Mouse (Mus musculus) kidney, postnatal 10 days (tissue): ENCODE results near the gene Cgref1.

Experiments
- DNase-seq: peaks from one replicate; pipeline ENCODE4 v3.0.0; 2021; ENCODE audit warnings: mixed read lengths

Gene Cgref1

GRCm38 (mm10) chr5:30944956-30945781, at the start of gene Cgref1:
Gene Cgref1, minus strand, starts transcription at chr5:30945591.
- DNase-seq = peak; percentile 83

GRCm38 (mm10) chr5:30994074-30994473, 48.7 kb upstream of the Cgref1 start:
- DNase-seq = no peak

GRCm38 (mm10) chr5:30992980-30993676, 47.7 kb upstream of the Cgref1 start:
- DNase-seq = no peak

- peak; percentile 25 for DNase-seq
These were observed 37.0 kb upstream of the Cgref1 start for GRCm38 (mm10) chr5:30982357-30982756.

GRCm38 (mm10) chr5:30974870-30975656, 29.7 kb upstream of the Cgref1 start:
- DNase-seq = peak; percentile 80

- DNase-seq = no peak
These were observed 24.0 kb upstream of the Cgref1 start for GRCm38 (mm10) chr5:30969440-30969839.

- peak; percentile 73 for DNase-seq
These were observed 23.0 kb upstream of the Cgref1 start, which contains the start of gene Tcf23 for GRCm38 (mm10) chr5:30968416-30968815. Gene Tcf23, plus strand, starts transcription at chr5:30968662.

- DNase-seq = no peak
These were observed 20.8 kb upstream of the Cgref1 start for GRCm38 (mm10) chr5:30966189-30966588.

- no peak for DNase-seq
These were observed 18.5 kb upstream of the Cgref1 start for GRCm38 (mm10) chr5:30963916-30964315.

- DNase-seq = no peak
These were observed 16.4 kb upstream of the Cgref1 start for GRCm38 (mm10) chr5:30961545-30962505.

GRCm38 (mm10) chr5:30960814-30961213, 15.4 kb upstream of the Cgref1 start:
- no peak for DNase-seq

- peak; percentile 99 for DNase-seq
These were observed 14.6 kb upstream of the Cgref1 start, which contains the start of gene Preb for GRCm38 (mm10) chr5:30959966-30960501. Gene Preb, minus strand, starts transcription at chr5:30960361.

- DNase-seq = peak; percentile 67
These were observed 13.9 kb upstream of the Cgref1 start for GRCm38 (mm10) chr5:30959198-30959854.

- no peak for DNase-seq
These were observed 12.5 kb upstream of the Cgref1 start for GRCm38 (mm10) chr5:30957891-30958290.

- no peak for DNase-seq
These were observed 10.4 kb upstream of the Cgref1 start for GRCm38 (mm10) chr5:30955751-30956150.

- DNase-seq = no peak
These were observed 9.2 kb upstream of the Cgref1 start for GRCm38 (mm10) chr5:30954556-30954955.

- DNase-seq = no peak
These were observed 8.7 kb upstream of the Cgref1 start for GRCm38 (mm10) chr5:30954065-30954464.

- no peak for DNase-seq
These were observed 7.2 kb upstream of the Cgref1 start for GRCm38 (mm10) chr5:30952551-30952950.

GRCm38 (mm10) chr5:30951706-30952105, 6.3 kb upstream of the Cgref1 start:
- DNase-seq = no peak

GRCm38 (mm10) chr5:30950922-30951321, 5.5 kb upstream of the Cgref1 start:
- no peak for DNase-seq

GRCm38 (mm10) chr5:30950451-30950850, 5.1 kb upstream of the Cgref1 start:
- DNase-seq = no peak
